Mouse (Mus musculus): Measurements from ENCODE around the gene Abi2. TPM values are rescaled to one million over a fixed set of nuclear protein-coding genes. Genes with fewer than 3 reads are reported as not detected.
A peak's percentile ranks its signal among the peaks of the same experiment; 100 is the strongest.

Gene Abi2
- polyA plus RNA-seq (2015; fragmentation: Nextera tagmentation; extraction: Ambion mirVana) = 3.9 and 4.0 TPM in 2 replicates

DNA sequence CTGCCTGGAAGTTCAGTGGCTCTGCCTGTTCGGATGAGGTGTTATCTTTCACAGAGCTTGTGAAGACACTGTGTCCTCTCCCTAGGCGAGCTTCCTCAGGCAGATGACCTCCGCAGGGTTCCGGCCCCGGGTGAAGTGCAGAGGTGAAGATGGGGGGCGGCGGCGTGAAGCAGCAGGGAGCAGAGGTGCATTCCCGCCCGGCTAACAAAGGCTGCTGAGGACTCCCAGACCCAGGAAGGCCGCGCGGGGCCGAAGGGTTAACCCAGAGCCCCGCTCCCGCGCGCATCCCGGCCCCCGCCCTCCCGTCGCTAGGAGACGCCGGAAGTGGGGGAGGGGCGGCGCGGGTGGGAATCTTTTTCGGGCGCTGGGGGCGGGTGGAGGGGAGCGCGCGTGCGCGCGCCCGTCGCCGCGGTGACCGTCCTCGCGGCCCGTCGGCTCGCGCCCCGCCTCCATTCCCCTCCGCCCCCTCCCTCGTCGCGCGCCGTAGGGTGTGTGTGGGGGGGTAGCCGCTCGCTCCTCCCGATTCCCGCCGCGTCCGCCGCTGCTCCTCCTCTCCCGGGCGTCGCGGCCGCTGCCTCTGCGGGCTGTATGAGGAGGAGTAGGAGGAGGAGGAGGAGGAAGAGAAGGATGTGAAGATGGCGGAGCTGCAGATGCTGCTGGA lies at the start of gene Abi2:
TSS of gene Abi2 (plus strand) at position 452 of the 661 bp plus-strand sequence.
- Histone ChIP-seq H3K27me3 (ENCODE audit: control insufficient read depth, insufficient read depth, low read depth, low read length) (no peaks in the 10 kb centered on the region), H3K27ac (ENCODE audit: low read length) (peak within 1 kb of the TSS; percentile 75), H3K4me3 (ENCODE audit: low read depth, low read length) (peak within 1 kb of the TSS; percentile 82), H3K4me2 (ENCODE audit: low read depth, low read length) (peak within 1 kb of the TSS; percentile 93), H3K4me1 (ENCODE audit: control insufficient read depth, low read depth, low read length) (peaks cover 7% of the 10 kb centered on the region), H3K9ac (ENCODE audit: low read depth, low read length) (peak within 1 kb of the TSS; percentile 72), H3K36me3 (ENCODE audit: control insufficient read depth, insufficient read depth) (no peaks in the 10 kb centered on the region), H3K9me3 (replicated peaks; ENCODE audit: control insufficient read depth, low read length) (no peaks in the 10 kb centered on the region)
- 0% methylated on average over 37 of the region's 69 CpGs for WGBS (ENCODE audit: insufficient replicate concordance)
- peak; percentile 90 for ATAC-seq (ENCODE audit: low read depth)

- peaks cover 11% of the 10 kb centered on the region for H3K36me3 ChIP-seq (ENCODE audit: control insufficient read depth, insufficient read depth)
- no peak overlapping the region for H3K4me3 ChIP-seq (ENCODE audit: low read depth, low read length)
- no peaks in the 10 kb centered on the region for H3K27me3 ChIP-seq (ENCODE audit: control insufficient read depth, insufficient read depth, low read depth, low read length)
- no peak for ATAC-seq (ENCODE audit: low read depth)
- H3K27ac ChIP-seq (ENCODE audit: low read length) = no peak overlapping the region
- 74% methylated on average over 1 of the region's 1 CpGs for WGBS (ENCODE audit: insufficient replicate concordance)
- no peaks in the 10 kb centered on the region for H3K9me3 ChIP-seq (replicated peaks; ENCODE audit: control insufficient read depth, low read length)
- H3K4me2 ChIP-seq (ENCODE audit: low read depth, low read length) = no peak overlapping the region
- no peak overlapping the region for H3K9ac ChIP-seq (ENCODE audit: low read depth, low read length)
- H3K4me1 ChIP-seq (ENCODE audit: control insufficient read depth, low read depth, low read length) = no peaks in the 10 kb centered on the region
Measured at GRCm38 (mm10) chr1:60361626-60362025, 47.8 kb upstream of the Abi2 start.

DNA sequence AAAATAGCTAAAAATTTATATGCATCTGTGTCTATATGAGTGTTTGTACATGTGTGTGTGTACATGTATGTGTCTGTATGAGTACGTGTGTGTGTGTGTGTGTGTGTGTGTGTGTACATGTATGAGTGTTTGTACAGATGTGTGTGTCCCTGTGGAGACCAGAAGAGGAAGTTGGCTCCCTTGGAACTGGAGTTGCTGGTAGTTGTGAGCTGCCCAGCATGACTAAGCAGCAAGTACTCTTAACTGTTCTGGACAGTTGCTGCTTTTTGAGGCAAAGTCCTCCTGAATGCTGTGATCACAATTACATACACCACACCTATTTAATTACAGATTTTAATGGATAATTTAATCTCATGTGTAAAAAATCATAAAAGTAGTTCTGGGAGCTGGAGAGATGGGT lies 32.9 kb upstream of the Abi2 start:
- ATAC-seq (ENCODE audit: low read depth) = no peak
- Histone ChIP-seq H3K4me1 (ENCODE audit: control insufficient read depth, low read depth, low read length) (no peaks in the 10 kb centered on the region), H3K9me3 (replicated peaks; ENCODE audit: control insufficient read depth, low read length) (no peaks in the 10 kb centered on the region), H3K9ac (ENCODE audit: low read depth, low read length) (no peak overlapping the region), H3K4me2 (ENCODE audit: low read depth, low read length) (no peak overlapping the region), H3K36me3 (ENCODE audit: control insufficient read depth, insufficient read depth) (peaks cover 13% of the 10 kb centered on the region), H3K27ac (ENCODE audit: low read length) (no peak overlapping the region), H3K4me3 (ENCODE audit: low read depth, low read length) (no peak overlapping the region), H3K27me3 (ENCODE audit: control insufficient read depth, insufficient read depth, low read depth, low read length) (no peaks in the 10 kb centered on the region)
- WGBS (ENCODE audit: insufficient replicate concordance) = 71% methylated on average over 1 of the region's 1 CpGs

- ATAC-seq (ENCODE audit: low read depth) = no peak
- H3K27ac ChIP-seq (ENCODE audit: low read length) = no peak overlapping the region
- H3K4me2 ChIP-seq (ENCODE audit: low read depth, low read length) = no peak overlapping the region
- 83% methylated on average over 3 of the region's 3 CpGs for WGBS (ENCODE audit: insufficient replicate concordance)
- H3K4me3 ChIP-seq (ENCODE audit: low read depth, low read length) = no peak overlapping the region
- no peaks in the 10 kb centered on the region for H3K9me3 ChIP-seq (replicated peaks; ENCODE audit: control insufficient read depth, low read length)
- H3K9ac ChIP-seq (ENCODE audit: low read depth, low read length) = no peak overlapping the region
- peaks cover 3% of the 10 kb centered on the region; the same call in 1 of the 2 replicates for H3K36me3 ChIP-seq (ENCODE audit: control insufficient read depth, insufficient read depth)
- H3K4me1 ChIP-seq (ENCODE audit: control insufficient read depth, low read depth, low read length) = no peaks in the 10 kb centered on the region
- H3K27me3 ChIP-seq (ENCODE audit: control insufficient read depth, insufficient read depth, low read depth, low read length) = no peaks in the 10 kb centered on the region
Measured at GRCm38 (mm10) chr1:60381910-60382309, 27.5 kb upstream of the Abi2 start.

DNA sequence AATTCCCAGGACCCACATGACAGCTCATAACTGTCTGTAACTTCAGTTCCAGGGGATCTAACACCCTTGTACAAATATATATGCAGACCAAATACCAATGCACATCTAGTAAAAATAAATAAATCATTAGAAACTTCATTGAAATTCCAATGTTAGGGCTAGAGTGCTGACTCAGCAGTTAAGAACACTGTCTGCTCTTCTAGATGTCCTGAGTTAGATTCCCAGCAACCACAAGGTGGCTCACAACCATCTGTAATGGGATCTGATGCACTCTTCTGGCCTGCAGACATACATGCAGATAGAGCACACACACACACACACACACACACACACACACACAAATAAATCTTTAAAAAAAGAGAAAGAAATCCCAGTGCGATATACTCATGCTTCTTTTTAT lies 4.6 kb upstream of the Abi2 start:
- WGBS (ENCODE audit: insufficient replicate concordance) = 78% methylated on average over 1 of the region's 1 CpGs
- no peaks in the 10 kb centered on the region for H3K27me3 ChIP-seq (ENCODE audit: control insufficient read depth, insufficient read depth, low read depth, low read length)

GRCm38 (mm10) chr1:60408501-60409167 lies 785 bp upstream of the Abi2 start:
- Histone ChIP-seq H3K4me3 (ENCODE audit: low read depth, low read length) (peak overlapping the region; percentile 82), H3K27me3 (ENCODE audit: control insufficient read depth, insufficient read depth, low read depth, low read length) (no peaks in the 10 kb centered on the region), H3K4me1 (ENCODE audit: control insufficient read depth, low read depth, low read length) (peaks cover 7% of the 10 kb centered on the region), H3K9ac (ENCODE audit: low read depth, low read length) (peak overlapping the region; percentile 72; the same call in 1 of the 2 replicates), H3K9me3 (replicated peaks; ENCODE audit: control insufficient read depth, low read length) (no peaks in the 10 kb centered on the region), H3K4me2 (ENCODE audit: low read depth, low read length) (peak overlapping the region; percentile 93), H3K27ac (ENCODE audit: low read length) (peak overlapping the region; percentile 41; the same call in 1 of the 2 replicates), H3K36me3 (ENCODE audit: control insufficient read depth, insufficient read depth) (no peaks in the 10 kb centered on the region)
- no peak for ATAC-seq (ENCODE audit: low read depth)
- 30% methylated on average over 13 of the region's 13 CpGs for WGBS (ENCODE audit: insufficient replicate concordance)

More for the DNA sequence above, 4.6 kb upstream of the Abi2 start:
- Histone ChIP-seq H3K4me2 (ENCODE audit: low read depth, low read length) (no peak overlapping the region), H3K36me3 (ENCODE audit: control insufficient read depth, insufficient read depth) (no peaks in the 10 kb centered on the region), H3K27ac (ENCODE audit: low read length) (no peak overlapping the region), H3K4me1 (ENCODE audit: control insufficient read depth, low read depth, low read length) (peaks cover 4% of the 10 kb centered on the region; the same call in 1 of the 2 replicates), H3K9me3 (replicated peaks; ENCODE audit: control insufficient read depth, low read length) (no peaks in the 10 kb centered on the region), H3K9ac (ENCODE audit: low read depth, low read length) (no peak overlapping the region), H3K4me3 (ENCODE audit: low read depth, low read length) (no peak overlapping the region)
- no peak for ATAC-seq (ENCODE audit: low read depth)

GRCm38 (mm10) chr1:60409928-60410817 lies 754 bp downstream of the Abi2 start:
- H3K4me3 ChIP-seq (ENCODE audit: low read depth, low read length) = peak overlapping the region; percentile 82
- ATAC-seq (ENCODE audit: low read depth) = peak; percentile 53
- WGBS (ENCODE audit: insufficient replicate concordance) = 1% methylated on average over 53 of the region's 54 CpGs
- no peaks in the 10 kb centered on the region for H3K27me3 ChIP-seq (ENCODE audit: control insufficient read depth, insufficient read depth, low read depth, low read length)
- peak overlapping the region; percentile 72 for H3K9ac ChIP-seq (ENCODE audit: low read depth, low read length)
- no peaks in the 10 kb centered on the region for H3K36me3 ChIP-seq (ENCODE audit: control insufficient read depth, insufficient read depth)
- peak overlapping the region; percentile 93 for H3K4me2 ChIP-seq (ENCODE audit: low read depth, low read length)
- no peaks in the 10 kb centered on the region for H3K9me3 ChIP-seq (replicated peaks; ENCODE audit: control insufficient read depth, low read length)
- peaks cover 7% of the 10 kb centered on the region for H3K4me1 ChIP-seq (ENCODE audit: control insufficient read depth, low read depth, low read length)
- peak overlapping the region; percentile 75 for H3K27ac ChIP-seq (ENCODE audit: low read length)

- no peaks in the 10 kb centered on the region for H3K9me3 ChIP-seq (replicated peaks; ENCODE audit: control insufficient read depth, low read length)
- H3K4me1 ChIP-seq (ENCODE audit: control insufficient read depth, low read depth, low read length) = no peaks in the 10 kb centered on the region; the same call in 1 of the 2 replicates
- H3K4me2 ChIP-seq (ENCODE audit: low read depth, low read length) = no peak overlapping the region
- no peaks in the 10 kb centered on the region for H3K27me3 ChIP-seq (ENCODE audit: control insufficient read depth, insufficient read depth, low read depth, low read length)
- ATAC-seq (ENCODE audit: low read depth) = no peak
- H3K9ac ChIP-seq (ENCODE audit: low read depth, low read length) = no peak overlapping the region
- H3K4me3 ChIP-seq (ENCODE audit: low read depth, low read length) = no peak overlapping the region
- no peaks in the 10 kb centered on the region for H3K36me3 ChIP-seq (ENCODE audit: control insufficient read depth, insufficient read depth)
- WGBS (ENCODE audit: insufficient replicate concordance) = 35% methylated on average over 3 of the region's 3 CpGs
- H3K27ac ChIP-seq (ENCODE audit: low read length) = no peak overlapping the region
Measured at GRCm38 (mm10) chr1:60416724-60417123, 7.3 kb downstream of the Abi2 start.

Measured in liver, embryonic 16.5 days (tissue).